Mouse (Mus musculus) forebrain, embryonic 11.5 days (tissue): ENCODE data around the gene Fry. TPM values are rescaled to one million over a fixed set of nuclear protein-coding genes. Genes with fewer than 3 reads are reported as not detected.

ENCODE experiments used
- ATAC-seq: fragments of 200-750 bp; cut with Nextera tagmentation; replicated peaks from 2 replicates; pipeline ENCODE4 v1.8.0; 2017; ENCODE audit warnings: moderate TSS enrichment; ENCODE audit not compliant: low FRiP score
- DNase-seq: peaks from one replicate; pipeline ENCODE4 v3.0.0-alpha.2; 2017; ENCODE audit warnings: low spot score
- H3K27ac ChIP-seq: fragments of 300-500 bp; sonication (generic); 2 replicates; pipeline ENCODE4 v1.5.1; 2014; ENCODE audit warnings: low read depth, low read length
- H3K27me3 ChIP-seq: fragments of 300-500 bp; sonication (generic); 2 replicates; pipeline ENCODE4 v1.6.1; 2014; ENCODE audit warnings: mild to moderate bottlenecking, low read length, mixed read lengths; ENCODE audit not compliant: control insufficient read depth, insufficient read depth
- H3K36me3 ChIP-seq: fragments of 300-500 bp; sonication (generic); 2 replicates; pipeline ENCODE4 v1.6.1; 2014; ENCODE audit warnings: mild to moderate bottlenecking, low read length, moderate library complexity, mixed read lengths; ENCODE audit not compliant: control insufficient read depth, insufficient read depth
- H3K4me1 ChIP-seq: fragments of 300-500 bp; sonication (generic); replicated peaks from 2 replicates; pipeline ENCODE4 v1.6.1; 2014; ENCODE audit warnings: low read length, mixed read lengths; ENCODE audit not compliant: control insufficient read depth, insufficient read depth
- H3K4me2 ChIP-seq: fragments of 300-500 bp; sonication (generic); 2 replicates; pipeline ENCODE4 v1.6.1; 2014; ENCODE audit warnings: low read depth, mild to moderate bottlenecking, low read length, moderate library complexity, mixed read lengths; ENCODE audit not compliant: severe bottlenecking
- H3K4me3 ChIP-seq: fragments of 300-500 bp; sonication (generic); 2 replicates; pipeline ENCODE4 v1.5.1; 2014; ENCODE audit warnings: low read depth, low read length
- H3K9ac ChIP-seq: fragments of 300-500 bp; sonication (generic); 2 replicates; pipeline ENCODE4 v1.6.1; 2014; ENCODE audit warnings: low read length
- H3K9me3 ChIP-seq: fragments of 300-500 bp; sonication (generic); 2 replicates; pipeline ENCODE4 v1.6.1; 2016; ENCODE audit warnings: low read length, mixed read lengths; ENCODE audit not compliant: control insufficient read depth
- WGBS: fragments of 180-500 bp; shearing (Covaris S2); extraction: QIAGEN DNeasy Blood & Tissue Kit; methylation state at CpG from one replicate; pipeline ENCODE4 v1.1.7; 2014; 5-methylcytosine and 5-hydroxymethylcytosine counted together
- polyA plus RNA-seq: library from polyadenylated mRNA; unstranded; fragments of >200 nt; fragmentation: Nextera tagmentation; extraction: Ambion mirVana; gene quantifications from 2 replicates; pipeline ENCODE4 v1.2.1, GENCODE M21; 2014

Gene Fry
- polyA plus RNA-seq, 1 experiment from 2014 or later: 8.4 TPM

DNA sequence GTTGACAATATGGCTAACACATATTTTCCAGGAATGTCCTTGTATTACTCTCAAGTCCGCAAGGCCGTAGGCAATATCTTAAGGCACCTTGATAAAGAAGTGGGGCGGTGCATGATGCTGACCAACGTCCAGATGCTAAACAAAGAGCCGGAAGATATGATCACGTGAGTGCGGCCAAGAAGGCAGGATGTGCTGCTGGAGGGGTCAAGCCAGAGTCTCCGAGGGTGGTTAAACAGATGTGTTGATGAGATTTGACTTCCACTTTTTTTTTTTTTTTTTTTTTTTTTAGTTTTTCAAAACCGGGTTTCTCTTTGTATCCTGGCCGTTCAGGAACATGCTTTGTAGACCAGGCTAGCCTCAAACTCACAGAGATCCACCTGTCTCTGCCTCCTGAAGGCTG is 262.3 kb downstream of the Fry start:
- WGBS: 91% methylated on average over 10 of the region's 10 CpGs
- H3K4me1 ChIP-seq: no peaks in the 10 kb centered on the region
- no peak overlapping the region for H3K4me3 ChIP-seq
- no peak for ATAC-seq
- no peak overlapping the region for H3K4me2 ChIP-seq
- H3K27me3 ChIP-seq: no peaks in the 10 kb centered on the region
- no peaks in the 10 kb centered on the region for H3K9me3 ChIP-seq
- no peak overlapping the region for H3K9ac ChIP-seq
- H3K36me3 ChIP-seq: no peaks in the 10 kb centered on the region
- H3K27ac ChIP-seq: no peak overlapping the region
- no peak for DNase-seq

DNA sequence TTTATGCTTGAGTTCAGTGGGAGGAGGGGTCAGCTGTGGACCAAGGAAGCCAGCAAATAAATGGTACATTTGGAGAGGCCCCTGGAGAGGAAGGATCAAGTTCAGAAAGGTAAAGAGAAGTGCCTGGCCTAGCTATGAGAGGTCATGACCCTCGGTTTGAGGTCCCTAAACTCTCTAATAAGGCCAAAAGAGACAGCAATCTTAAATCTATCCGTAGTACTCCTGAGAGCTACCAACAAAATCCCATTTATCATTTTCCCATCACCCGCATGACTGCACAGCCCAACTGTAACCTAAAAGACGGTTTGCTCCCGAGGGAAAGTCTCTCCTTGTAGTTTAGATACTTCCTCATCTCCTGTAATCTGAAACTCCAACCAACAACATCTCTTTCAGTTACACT is 264.0 kb downstream of the Fry start:
- Histone ChIP-seq H3K4me2 (no peak overlapping the region), H3K27me3 (no peaks in the 10 kb centered on the region), H3K4me3 (no peak overlapping the region), H3K27ac (no peak overlapping the region), H3K4me1 (no peaks in the 10 kb centered on the region), H3K9me3 (no peaks in the 10 kb centered on the region), H3K36me3 (no peaks in the 10 kb centered on the region), H3K9ac (no peak overlapping the region)
- 74% methylated on average over 5 of the region's 5 CpGs for WGBS
- ATAC-seq (no peak), DNase-seq (no peak)

DNA sequence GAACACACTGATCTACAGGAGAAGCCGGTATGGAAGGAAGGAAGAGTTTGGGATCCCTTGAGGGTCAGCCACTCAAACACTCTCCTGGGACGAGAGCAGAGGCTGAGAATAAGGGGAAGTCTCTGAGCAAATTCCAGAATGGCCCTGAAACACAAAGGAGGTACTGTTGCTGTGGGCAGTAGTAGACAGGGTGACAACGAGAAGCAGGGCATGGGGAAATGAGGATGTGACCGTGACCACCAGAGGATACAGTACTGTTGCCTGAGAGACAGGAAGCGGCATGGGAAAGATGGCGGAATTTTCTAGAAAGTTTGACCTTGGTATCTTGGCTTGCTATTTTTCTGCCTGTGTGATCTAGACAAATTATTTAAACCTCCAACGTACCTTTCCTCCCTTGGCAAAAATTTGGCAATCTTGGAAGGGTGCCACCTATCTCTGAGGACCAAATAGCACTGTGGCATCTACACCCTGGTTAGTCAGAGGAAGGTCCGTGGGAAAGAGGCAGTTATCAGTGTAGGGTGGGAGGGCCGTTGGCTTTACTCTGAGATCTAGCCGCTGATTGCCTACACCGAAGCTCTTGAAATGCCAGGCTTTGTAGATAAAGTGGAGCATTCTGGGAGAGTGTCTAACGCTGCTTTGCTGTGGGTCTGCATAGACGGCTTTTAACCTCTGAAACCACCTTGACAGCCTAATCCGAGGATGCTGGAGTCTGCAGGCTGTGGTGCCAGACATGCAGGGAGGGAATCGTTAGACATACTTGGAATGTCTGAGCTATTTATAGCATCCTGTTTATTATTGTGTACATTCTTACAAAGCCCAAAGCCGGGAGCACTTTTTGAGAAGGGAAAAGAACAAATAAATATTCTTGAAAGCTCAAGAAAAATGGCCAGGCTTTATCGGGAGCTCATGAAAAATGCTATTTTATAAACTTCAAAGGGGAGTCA is 266.1 kb downstream of the Fry start:
- no peaks in the 10 kb centered on the region for H3K27me3 ChIP-seq
- no peak for ATAC-seq
- H3K4me2 ChIP-seq: no peak overlapping the region
- H3K36me3 ChIP-seq: no peaks in the 10 kb centered on the region
- H3K4me1 ChIP-seq: no peaks in the 10 kb centered on the region
- H3K9ac ChIP-seq: no peak overlapping the region
- H3K4me3 ChIP-seq: no peak overlapping the region
- DNase-seq: no peak
- H3K9me3 ChIP-seq: no peaks in the 10 kb centered on the region
- 78% methylated on average over 17 of the region's 17 CpGs for WGBS
- no peak overlapping the region for H3K27ac ChIP-seq

DNA sequence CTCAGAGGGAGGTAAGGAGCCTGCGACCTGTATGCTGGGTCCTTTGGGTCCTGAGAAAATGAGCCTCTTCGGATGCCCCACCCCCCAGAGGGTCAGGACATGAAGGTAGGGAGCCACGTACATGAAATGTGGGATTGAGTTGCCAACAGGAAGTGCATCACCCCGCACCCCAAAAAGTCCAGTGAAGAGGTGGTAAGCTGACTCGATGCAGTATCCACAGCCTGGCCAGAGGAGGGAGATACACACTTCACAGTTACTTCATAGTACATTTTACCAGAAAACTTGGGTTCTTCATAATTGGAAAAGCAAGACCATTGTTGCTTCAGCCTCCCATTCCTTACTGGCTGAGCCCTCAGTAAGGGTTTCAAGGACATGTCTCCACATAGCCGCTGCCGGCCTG is 266.8 kb downstream of the Fry start:
- no peak for ATAC-seq
- no peak overlapping the region for H3K9ac ChIP-seq

DNA sequence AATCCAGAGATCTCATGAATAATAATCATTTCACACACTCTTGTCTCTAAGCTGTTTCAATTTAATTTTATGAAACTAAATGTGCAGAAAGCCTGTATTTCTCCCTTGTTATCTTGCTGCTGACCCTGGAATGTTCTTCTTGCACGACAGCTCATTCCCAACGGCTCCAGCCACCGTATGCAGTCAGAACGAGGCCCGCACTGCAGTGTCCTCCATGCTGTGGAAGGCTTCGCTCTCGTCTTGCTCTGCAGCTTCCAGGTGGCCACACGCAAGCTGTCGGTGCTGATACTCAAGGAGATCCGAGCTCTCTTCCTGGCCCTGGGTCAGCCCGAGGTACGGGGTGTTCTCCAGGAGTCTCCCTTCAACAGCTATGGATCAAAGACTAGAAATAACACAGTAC is 270.2 kb downstream of the Fry start:
- Histone ChIP-seq H3K36me3 (no peaks in the 10 kb centered on the region), H3K27ac (no peak overlapping the region), H3K4me2 (no peak overlapping the region), H3K27me3 (no peaks in the 10 kb centered on the region), H3K4me3 (no peak overlapping the region), H3K4me1 (no peaks in the 10 kb centered on the region), H3K9ac (no peak overlapping the region), H3K9me3 (no peaks in the 10 kb centered on the region)
- DNase-seq (no peak), ATAC-seq (no peak)
- 89% methylated on average over 12 of the region's 12 CpGs for WGBS

More for the DNA sequence above, 266.8 kb downstream of the Fry start:
- Histone ChIP-seq H3K36me3 (no peaks in the 10 kb centered on the region), H3K9me3 (no peaks in the 10 kb centered on the region), H3K4me3 (no peak overlapping the region), H3K27ac (no peak overlapping the region), H3K4me2 (no peak overlapping the region), H3K4me1 (no peaks in the 10 kb centered on the region), H3K27me3 (no peaks in the 10 kb centered on the region)
- WGBS: 86% methylated on average over 7 of the region's 7 CpGs
- no peak for DNase-seq

DNA sequence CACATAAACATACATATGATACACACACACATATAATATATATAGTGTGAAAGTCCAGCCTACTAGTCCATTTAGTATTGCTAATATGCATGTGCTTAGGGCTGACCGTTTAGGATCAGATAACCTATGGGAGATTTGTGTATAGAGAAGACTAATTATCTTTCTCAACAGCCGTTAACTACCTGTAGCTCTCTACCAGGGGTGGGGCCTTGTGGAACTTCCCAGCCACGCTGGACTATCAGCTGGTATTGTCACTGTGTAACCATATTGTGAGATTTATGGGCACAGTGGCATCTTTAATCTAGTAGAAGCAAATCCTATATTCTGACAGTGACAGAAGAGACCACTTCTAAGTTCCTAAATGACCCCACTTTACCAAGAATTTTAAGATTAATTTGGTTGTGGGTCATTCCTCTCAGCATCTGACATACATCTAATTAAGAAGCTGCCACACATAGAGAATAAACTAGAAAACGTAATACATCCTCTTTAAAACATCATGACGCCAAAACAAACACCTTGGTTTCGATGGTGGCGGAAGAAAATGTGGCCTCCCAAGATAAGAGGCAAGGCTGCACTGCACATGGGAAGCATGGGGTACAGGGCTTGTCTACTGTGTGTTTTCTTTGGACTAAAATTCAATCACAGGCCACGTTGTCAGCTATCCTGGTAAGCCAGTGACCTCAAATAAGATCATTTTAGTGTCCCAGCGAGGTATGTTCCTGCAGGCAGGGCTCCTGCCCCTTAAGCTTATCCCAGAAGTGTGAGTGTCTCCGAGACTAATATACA is 271.3 kb downstream of the Fry start:
- H3K4me2 ChIP-seq: no peak overlapping the region
- H3K4me3 ChIP-seq: no peak overlapping the region
- no peak for ATAC-seq
- no peak overlapping the region for H3K9ac ChIP-seq
- no peak overlapping the region for H3K27ac ChIP-seq
- H3K9me3 ChIP-seq: no peaks in the 10 kb centered on the region; the same call in 1 of the 2 replicates
- no peak for DNase-seq
- H3K36me3 ChIP-seq: no peaks in the 10 kb centered on the region
- H3K27me3 ChIP-seq: no peaks in the 10 kb centered on the region
- 90% methylated on average over 10 of the region's 10 CpGs for WGBS
- H3K4me1 ChIP-seq: no peaks in the 10 kb centered on the region

DNA sequence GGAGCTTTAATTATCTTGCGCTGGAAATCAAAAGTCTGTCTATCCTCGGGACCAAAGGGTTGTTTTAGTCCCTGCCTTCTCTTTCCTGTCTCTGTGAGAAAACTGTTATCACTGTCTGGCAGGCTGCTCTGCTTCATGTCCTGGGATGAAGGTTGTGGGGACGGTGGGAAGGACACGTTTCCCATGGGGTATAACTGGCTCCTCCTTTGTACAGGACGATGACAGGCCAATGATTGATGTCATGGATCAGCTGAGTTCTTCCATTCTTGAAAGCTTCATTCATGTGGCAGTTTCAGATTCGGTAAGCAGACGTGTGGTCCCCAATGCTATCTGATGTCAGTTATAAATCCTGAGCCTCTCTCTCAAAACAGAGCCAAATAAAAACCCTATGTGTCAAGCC is 272.0 kb downstream of the Fry start:
- H3K9ac ChIP-seq: no peak overlapping the region
- H3K4me2 ChIP-seq: no peak overlapping the region
- no peak overlapping the region for H3K27ac ChIP-seq
- no peaks in the 10 kb centered on the region; the same call in 1 of the 2 replicates for H3K9me3 ChIP-seq
- no peak overlapping the region for H3K4me3 ChIP-seq
- ATAC-seq: no peak
- H3K27me3 ChIP-seq: no peaks in the 10 kb centered on the region
- no peaks in the 10 kb centered on the region for H3K36me3 ChIP-seq
- no peaks in the 10 kb centered on the region for H3K4me1 ChIP-seq
- WGBS: 88% methylated on average over 7 of the region's 7 CpGs
- no peak for DNase-seq

DNA sequence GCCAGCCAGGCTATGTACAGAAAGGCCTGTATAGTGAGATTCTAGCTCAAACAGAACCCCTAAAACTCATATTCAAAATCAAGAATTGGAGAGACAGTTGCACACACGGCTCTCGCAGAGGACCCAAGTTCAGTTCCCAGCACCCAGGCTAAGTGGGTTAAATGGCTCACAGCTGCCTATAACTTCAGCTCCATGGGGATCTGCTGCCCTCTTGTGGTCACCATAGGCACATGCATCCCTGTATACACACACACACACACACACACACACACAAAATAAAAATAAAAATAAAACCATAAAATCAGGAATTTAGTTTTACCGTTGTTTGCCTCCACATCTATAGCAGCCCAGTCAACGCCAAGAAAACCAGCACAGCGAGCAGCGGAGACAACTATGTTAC is 276.2 kb downstream of the Fry start:
- Histone ChIP-seq H3K4me1 (no peaks in the 10 kb centered on the region), H3K4me3 (no peak overlapping the region), H3K36me3 (no peaks in the 10 kb centered on the region), H3K27ac (no peak overlapping the region), H3K4me2 (no peak overlapping the region), H3K27me3 (no peaks in the 10 kb centered on the region), H3K9me3 (no peaks in the 10 kb centered on the region; the same call in 1 of the 2 replicates), H3K9ac (no peak overlapping the region)
- 95% methylated on average over 6 of the region's 6 CpGs for WGBS
- ATAC-seq (no peak), DNase-seq (no peak)
